Mouse (Mus musculus): ENCODE results near the gene Grk1. TPM values are rescaled to one million over a fixed set of nuclear protein-coding genes. Genes with fewer than 3 reads are reported as not detected.

The Grk1 gene
- polyA plus RNA-seq, 1 experiment from 2014 or later = 0.01 TPM

GRCm38 (mm10) chr8:13403517-13403916, 1.4 kb upstream of the Grk1 start:
- DNase-seq (ENCODE audit: low spot score) (no peak), ATAC-seq (replicated peaks; ENCODE audit: low FRiP score, low read depth) (no peak)
- Histone ChIP-seq H3K4me2 (ENCODE audit: low read length) (no peak overlapping the region), H3K9ac (ENCODE audit: low read depth, low read length) (no peak overlapping the region), H3K27ac (no peak overlapping the region), H3K36me3 (ENCODE audit: insufficient read depth, low read length) (no peaks in the 10 kb centered on the region), H3K27me3 (ENCODE audit: insufficient read depth, low read length) (no peaks in the 10 kb centered on the region), H3K9me3 (replicated peaks; ENCODE audit: low read length) (no peaks in the 10 kb centered on the region), H3K4me1 (replicated peaks; ENCODE audit: insufficient read depth, low read length) (no peaks in the 10 kb centered on the region), H3K4me3 (replicated peaks; ENCODE audit: low read depth, low read length) (no peak overlapping the region)
- 62% methylated on average over 6 of the region's 6 CpGs for WGBS
- no peak for TF ChIP-seq CTCF (IDR thresholded peaks at IDR 0.05; ENCODE audit: low read depth)

DNA sequence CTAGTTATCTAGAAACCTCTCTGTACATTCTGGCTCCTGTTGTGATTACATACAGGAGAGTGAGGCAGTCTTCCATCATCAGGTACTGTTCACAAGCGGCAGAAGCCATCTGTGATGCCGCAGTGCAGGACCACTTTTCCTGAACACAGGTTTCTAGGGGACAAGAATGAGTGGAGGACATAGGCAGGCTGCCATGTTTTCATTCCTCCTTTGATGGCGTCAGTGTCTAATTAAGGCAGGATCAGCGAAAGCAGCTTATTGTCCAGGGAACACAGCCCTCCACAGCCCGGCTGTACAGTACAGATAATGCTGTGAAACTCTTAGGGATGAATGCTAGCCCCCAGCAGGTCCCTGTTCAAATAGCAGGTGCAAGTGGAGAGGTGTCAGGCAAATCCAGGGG, 1.1 kb downstream of the Grk1 start:
- no peak for TF ChIP-seq CTCF (IDR thresholded peaks at IDR 0.05; ENCODE audit: low read depth)
- no peaks in the 10 kb centered on the region for H3K9me3 ChIP-seq (replicated peaks; ENCODE audit: low read length)
- 79% methylated on average over 5 of the region's 5 CpGs for WGBS
- H3K36me3 ChIP-seq (ENCODE audit: insufficient read depth, low read length) = no peaks in the 10 kb centered on the region
- no peak overlapping the region for H3K4me3 ChIP-seq (replicated peaks; ENCODE audit: low read depth, low read length)
- ATAC-seq (replicated peaks; ENCODE audit: low FRiP score, low read depth) (no peak), DNase-seq (ENCODE audit: low spot score) (no peak)
- H3K4me2 ChIP-seq (ENCODE audit: low read length) = no peak overlapping the region
- no peak overlapping the region for H3K9ac ChIP-seq (ENCODE audit: low read depth, low read length)
- H3K27me3 ChIP-seq (ENCODE audit: insufficient read depth, low read length) = no peaks in the 10 kb centered on the region
- H3K4me1 ChIP-seq (replicated peaks; ENCODE audit: insufficient read depth, low read length) = no peaks in the 10 kb centered on the region
- H3K27ac ChIP-seq = no peak overlapping the region

DNA sequence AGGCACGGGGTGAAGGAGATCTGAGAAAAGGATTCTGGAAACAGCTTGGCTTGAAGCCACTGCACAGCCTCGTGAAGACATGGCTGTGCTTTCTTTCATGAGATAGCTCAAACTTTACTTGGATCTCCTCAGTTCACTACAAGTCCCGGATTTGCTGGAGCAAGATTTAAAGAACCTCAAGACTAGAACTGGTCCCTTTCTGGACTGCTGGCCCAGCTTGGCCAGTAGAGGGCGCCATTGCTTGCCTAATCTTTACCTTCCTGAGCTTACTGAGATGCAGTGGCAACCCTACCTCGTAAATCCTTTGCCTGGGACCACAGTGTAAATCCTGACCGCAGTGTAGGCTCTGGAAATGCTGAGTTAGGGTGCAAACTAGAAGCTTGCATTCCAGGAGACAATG, 6.7 kb downstream of the Grk1 start:
- Histone ChIP-seq H3K9ac (ENCODE audit: low read depth, low read length) (no peak overlapping the region), H3K27me3 (ENCODE audit: insufficient read depth, low read length) (no peaks in the 10 kb centered on the region), H3K4me1 (replicated peaks; ENCODE audit: insufficient read depth, low read length) (no peaks in the 10 kb centered on the region), H3K4me2 (ENCODE audit: low read length) (no peak overlapping the region), H3K36me3 (ENCODE audit: insufficient read depth, low read length) (no peaks in the 10 kb centered on the region), H3K9me3 (replicated peaks; ENCODE audit: low read length) (no peaks in the 10 kb centered on the region), H3K4me3 (replicated peaks; ENCODE audit: low read depth, low read length) (no peak overlapping the region), H3K27ac (no peak overlapping the region)
- WGBS = 20% methylated on average over 6 of the region's 6 CpGs
- DNase-seq (ENCODE audit: low spot score) (peak; percentile 79), ATAC-seq (replicated peaks; ENCODE audit: low FRiP score, low read depth) (no peak; the same call in 1 of the 2 replicates)
- TF ChIP-seq CTCF (IDR thresholded peaks at IDR 0.05; ENCODE audit: low read depth) = peak; percentile 86

GRCm38 (mm10) chr8:13412891-13413558, 8.1 kb downstream of the Grk1 start:
- Histone ChIP-seq H3K4me2 (ENCODE audit: low read length) (no peak overlapping the region), H3K4me3 (replicated peaks; ENCODE audit: low read depth, low read length) (no peak overlapping the region), H3K4me1 (replicated peaks; ENCODE audit: insufficient read depth, low read length) (no peaks in the 10 kb centered on the region), H3K9ac (ENCODE audit: low read depth, low read length) (no peak overlapping the region), H3K27ac (no peak overlapping the region), H3K9me3 (replicated peaks; ENCODE audit: low read length) (no peaks in the 10 kb centered on the region), H3K36me3 (ENCODE audit: insufficient read depth, low read length) (no peaks in the 10 kb centered on the region), H3K27me3 (ENCODE audit: insufficient read depth, low read length) (no peaks in the 10 kb centered on the region)
- TF ChIP-seq CTCF (IDR thresholded peaks at IDR 0.05; ENCODE audit: low read depth) = peak; percentile 89
- ATAC-seq (replicated peaks; ENCODE audit: low FRiP score, low read depth) = 0 out of 2 replicates have a peak, but pooled peaks have one; percentile 26
- 62% methylated on average over 13 of the region's 13 CpGs for WGBS
- peak; percentile 84 for DNase-seq (ENCODE audit: low spot score)

DNA sequence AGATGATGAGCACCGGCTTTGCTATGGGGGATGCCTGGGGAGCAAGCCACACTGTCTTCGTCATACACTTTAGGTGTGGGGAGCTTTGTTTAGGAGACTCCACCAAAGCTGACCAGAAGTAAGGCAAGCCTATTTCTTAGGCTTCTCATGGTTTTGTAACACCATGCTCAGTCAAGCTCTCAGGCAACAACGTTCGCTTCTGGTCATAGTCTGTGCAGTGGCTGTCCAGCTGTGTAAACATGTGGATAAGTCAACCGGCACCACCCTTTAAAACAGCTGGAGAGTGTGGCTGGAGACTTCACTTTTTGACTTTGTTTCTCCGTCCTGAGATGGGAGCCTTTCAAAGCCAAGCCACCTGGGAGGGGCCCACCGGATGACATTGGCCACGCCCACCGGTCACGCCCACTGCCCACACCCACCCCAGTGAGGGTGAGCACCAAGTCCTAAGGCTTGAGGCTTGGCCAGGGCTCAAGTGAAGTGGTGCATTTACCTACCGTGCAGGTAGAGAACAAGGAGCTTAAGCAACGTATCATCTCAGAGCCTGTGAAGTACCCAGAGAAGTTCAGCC, 9.0 kb downstream of the Grk1 start:
- TF ChIP-seq CTCF (IDR thresholded peaks at IDR 0.05; ENCODE audit: low read depth) = no peak
- ATAC-seq (replicated peaks; ENCODE audit: low FRiP score, low read depth) = no peak
- no peak overlapping the region for H3K27ac ChIP-seq
- no peak overlapping the region for H3K9ac ChIP-seq (ENCODE audit: low read depth, low read length)
- H3K4me1 ChIP-seq (replicated peaks; ENCODE audit: insufficient read depth, low read length) = no peaks in the 10 kb centered on the region
- peak; percentile 51 for DNase-seq (ENCODE audit: low spot score)
- 27% methylated on average over 12 of the region's 12 CpGs for WGBS
- no peaks in the 10 kb centered on the region for H3K9me3 ChIP-seq (replicated peaks; ENCODE audit: low read length)
- H3K36me3 ChIP-seq (ENCODE audit: insufficient read depth, low read length) = no peaks in the 10 kb centered on the region
- no peaks in the 10 kb centered on the region for H3K27me3 ChIP-seq (ENCODE audit: insufficient read depth, low read length)
- H3K4me2 ChIP-seq (ENCODE audit: low read length) = no peak overlapping the region
- H3K4me3 ChIP-seq (replicated peaks; ENCODE audit: low read depth, low read length) = no peak overlapping the region

DNA sequence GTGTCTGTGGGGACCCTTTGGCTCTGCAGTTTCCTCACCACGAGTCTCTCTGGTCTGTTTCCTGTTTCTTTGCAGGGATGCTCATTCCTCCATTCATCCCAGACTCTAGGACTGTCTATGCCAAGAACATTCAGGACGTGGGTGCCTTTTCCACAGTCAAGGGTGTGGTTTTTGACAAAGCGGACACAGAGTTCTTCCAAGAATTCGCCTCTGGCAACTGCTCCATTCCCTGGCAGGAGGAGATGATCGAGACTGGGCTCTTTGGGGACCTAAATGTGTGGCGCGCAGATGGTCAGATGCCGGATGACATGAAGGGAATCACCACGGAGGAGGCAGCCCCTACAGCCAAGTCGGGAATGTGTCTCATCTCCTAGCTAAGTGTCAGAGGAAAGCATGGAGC, 11.0 kb downstream of the Grk1 start:
- Histone ChIP-seq H3K27ac (no peak overlapping the region), H3K27me3 (ENCODE audit: insufficient read depth, low read length) (no peaks in the 10 kb centered on the region), H3K4me2 (ENCODE audit: low read length) (no peak overlapping the region), H3K9me3 (replicated peaks; ENCODE audit: low read length) (no peaks in the 10 kb centered on the region), H3K4me3 (replicated peaks; ENCODE audit: low read depth, low read length) (no peak overlapping the region), H3K9ac (ENCODE audit: low read depth, low read length) (no peak overlapping the region), H3K36me3 (ENCODE audit: insufficient read depth, low read length) (no peaks in the 10 kb centered on the region), H3K4me1 (replicated peaks; ENCODE audit: insufficient read depth, low read length) (no peaks in the 10 kb centered on the region)
- DNase-seq (ENCODE audit: low spot score) = no peak
- no peak for TF ChIP-seq CTCF (IDR thresholded peaks at IDR 0.05; ENCODE audit: low read depth)
- no peak for ATAC-seq (replicated peaks; ENCODE audit: low FRiP score, low read depth)
- 74% methylated on average over 10 of the region's 10 CpGs for WGBS

Measured in kidney, postnatal 0 days (tissue).